Mouse (Mus musculus) CH12.LX (cell line): Measurements from ENCODE around the gene Dynll1. TPM values are rescaled to one million over a fixed set of nuclear protein-coding genes. Genes with fewer than 3 reads are reported as not detected.

Source experiments
- DNase-seq: peaks from one replicate; pipeline ENCODE4 v3.0.0-alpha.2; 2013; ENCODE audit errors: extremely low read depth
- H3K27ac ChIP-seq: 2 replicates; pipeline ENCODE4 v1.5.1; 2012; ENCODE audit warnings: low read depth, mild to moderate bottlenecking, control low read depth, moderate library complexity; ENCODE audit not compliant: insufficient read depth
- H3K27me3 ChIP-seq: replicated peaks from 2 replicates; pipeline ENCODE3; 2012; ENCODE audit warnings: inconsistent platforms
- H3K36me3 ChIP-seq, 2 experiments: replicated peaks in 1 of 2; 2 replicates each; pipeline versions ENCODE3 to v1.6.1; 2012; ENCODE audit warnings: inconsistent platforms in 1 of 2, low read length in 1 of 2, mild to moderate bottlenecking in 1 of 2, mixed read lengths in 1 of 2, moderate library complexity in 1 of 2; ENCODE audit not compliant: control insufficient read depth in 1 of 2, insufficient read depth in 1 of 2
- H3K4me1 ChIP-seq, 2 experiments: 2 replicates each; pipeline ENCODE4 v1.6.1; 2012; ENCODE audit warnings: inconsistent platforms in 1 of 2, moderate library complexity in 1 of 2; ENCODE audit not compliant: insufficient read depth in 2 of 2, control insufficient read depth in 1 of 2
- H3K4me2 ChIP-seq: 2 replicates; pipeline ENCODE4 v1.6.1; 2012; ENCODE audit warnings: low read depth, mild to moderate bottlenecking, control low read depth; ENCODE audit not compliant: poor library complexity, insufficient read depth, severe bottlenecking
- H3K4me3 ChIP-seq, 3 experiments: fragments of 150-350 bp in 1 of 3; sonication (generic) in 1 of 3; replicated peaks in 1 of 3; 2 replicates each; pipeline versions ENCODE3 to v1.5.1; 2011 to 2012; ENCODE audit warnings: low read depth in 2 of 3, low read length in 2 of 3, mild to moderate bottlenecking in 2 of 3, moderate library complexity in 2 of 3, control low read depth in 1 of 3, improper control_type of control experiment in 1 of 3, inconsistent platforms in 1 of 3, mixed read lengths in 1 of 3; ENCODE audit not compliant: poor library complexity in 1 of 3
- H3K79me2 ChIP-seq: replicated peaks from 2 replicates; pipeline ENCODE4 v1.6.1; 2012; ENCODE audit warnings: mild to moderate bottlenecking, moderate library complexity; ENCODE audit not compliant: control insufficient read depth, poor library complexity, insufficient read depth, severe bottlenecking; ENCODE audit errors: extremely low read depth
- H3K9ac ChIP-seq: 2 replicates; pipeline ENCODE4 v1.6.1; 2012; ENCODE audit warnings: low read depth, mild to moderate bottlenecking, control low read depth, moderate library complexity; ENCODE audit not compliant: insufficient read depth
- H3K9me3 ChIP-seq: replicated peaks from 2 replicates; pipeline ENCODE3; 2012; ENCODE audit warnings: low read length, inconsistent platforms, mixed read lengths
- CHD1 ChIP-seq: IDR thresholded peaks from 2 replicates; pipeline ENCODE4 v1.6.1; 2012; ENCODE audit warnings: low read depth, low read length, improper control_type of control experiment, inconsistent platforms
- CHD2 ChIP-seq: IDR thresholded peaks from 2 replicates; pipeline ENCODE4 v1.6.1; 2011; ENCODE audit warnings: low read length, improper control_type of control experiment
- CTCF ChIP-seq, 2 experiments: IDR thresholded peaks in 1 of 2; conservative IDR thresholded peaks in 1 of 2; 2 replicates each; pipeline ENCODE4 v1.5.1; 2011 to 2012; ENCODE audit warnings: low read depth in 2 of 2, low read length in 2 of 2, improper control_type of control experiment in 1 of 2, inconsistent platforms in 1 of 2, mild to moderate bottlenecking in 1 of 2, moderate library complexity in 1 of 2
- E2F4 ChIP-seq: IDR thresholded peaks from 2 replicates; pipeline ENCODE4 v1.6.1; 2011; ENCODE audit warnings: low read depth, low read length, improper control_type of control experiment; ENCODE audit not compliant: insufficient replicate concordance
- ELF1 ChIP-seq: IDR thresholded peaks from 2 replicates; pipeline ENCODE4 v1.6.1; 2014; ENCODE audit warnings: low read depth, mild to moderate bottlenecking, inconsistent platforms, low read length, improper control_type of control experiment
- EP300 ChIP-seq: IDR thresholded peaks from 2 replicates; pipeline ENCODE4 v1.6.1; 2011; ENCODE audit warnings: low read length, improper control_type of control experiment
- IRF4 ChIP-seq: IDR thresholded peaks from 2 replicates; pipeline ENCODE4 v1.6.1; 2014; ENCODE audit warnings: low read depth, mild to moderate bottlenecking, inconsistent platforms, low read length, improper control_type of control experiment
- JUN ChIP-seq: IDR thresholded peaks from 2 replicates; pipeline ENCODE4 v1.6.1; 2011; ENCODE audit warnings: low read depth, mild to moderate bottlenecking, low read length, improper control_type of control experiment, moderate library complexity; ENCODE audit not compliant: insufficient read depth
- JUND ChIP-seq: conservative IDR thresholded peaks from 2 replicates; pipeline ENCODE4 v1.6.1; 2011; ENCODE audit warnings: low read depth, low read length, improper control_type of control experiment
- KAT2A ChIP-seq: IDR thresholded peaks from 2 replicates; pipeline ENCODE4 v1.6.1; 2012; ENCODE audit warnings: low read length, improper control_type of control experiment, inconsistent platforms; ENCODE audit not compliant: insufficient replicate concordance
- MAFK ChIP-seq: IDR thresholded peaks from 2 replicates; pipeline ENCODE4 v1.6.1; 2011; ENCODE audit warnings: low read length, improper control_type of control experiment; ENCODE audit not compliant: insufficient replicate concordance
- MEF2A ChIP-seq: IDR thresholded peaks from 2 replicates; pipeline ENCODE4 v1.6.1; 2014; ENCODE audit warnings: low read depth, mild to moderate bottlenecking, inconsistent platforms, low read length, improper control_type of control experiment, borderline replicate concordance
- PAX5 ChIP-seq: IDR thresholded peaks from 2 replicates; pipeline ENCODE4 v1.6.1; 2012; ENCODE audit warnings: low read length, inconsistent platforms, mixed read lengths
- RAD21 ChIP-seq: IDR thresholded peaks from 2 replicates; pipeline ENCODE4 v1.6.1; 2011; ENCODE audit warnings: low read depth, mild to moderate bottlenecking, low read length, improper control_type of control experiment, moderate library complexity
- RCOR1 ChIP-seq: conservative IDR thresholded peaks from 2 replicates; pipeline ENCODE4 v1.6.1; 2012; ENCODE audit warnings: low read depth, mild to moderate bottlenecking, inconsistent platforms, low read length, improper control_type of control experiment
- SMC3 ChIP-seq: IDR thresholded peaks from 2 replicates; pipeline ENCODE4 v1.6.1; 2011; ENCODE audit warnings: low read depth, low read length, improper control_type of control experiment
- TCF12 ChIP-seq: IDR thresholded peaks from 2 replicates; pipeline ENCODE4 v1.6.1; 2014; ENCODE audit warnings: low read depth, mild to moderate bottlenecking, inconsistent platforms, low read length, improper control_type of control experiment
- USF2 ChIP-seq: conservative IDR thresholded peaks from 2 replicates; pipeline ENCODE4 v1.6.1; 2011; ENCODE audit warnings: low read depth, low read length, improper control_type of control experiment
- ZC3H11A ChIP-seq: IDR thresholded peaks from 2 replicates; pipeline ENCODE4 v1.6.1; 2012; ENCODE audit warnings: low read depth, mild to moderate bottlenecking, inconsistent platforms, low read length, improper control_type of control experiment
- ZKSCAN1 ChIP-seq: IDR thresholded peaks from 2 replicates; pipeline ENCODE4 v1.6.1; 2012; ENCODE audit warnings: low read depth, inconsistent platforms, low read length, improper control_type of control experiment, borderline replicate concordance
- ZMIZ1 ChIP-seq: IDR thresholded peaks from 2 replicates; pipeline ENCODE4 v1.6.1; 2012; ENCODE audit warnings: low read depth, mild to moderate bottlenecking, inconsistent platforms, low read length, improper control_type of control experiment
- dilution Hi-C: fragments of 300-500 bp; cut with MboI; formaldehyde crosslinking; loops from 2 replicates; pipeline ENCODE4 v1.14.3; 2020; ENCODE audit warnings: low sequenced_read_pairs; ENCODE audit not compliant: extremely low pct_unique_long_range_greater_than_20kb, extremely low pct_ligation_motif_present
- in situ Hi-C: fragments of 300-500 bp; cut with MboI; formaldehyde crosslinking; loops from 3 replicates; pipeline ENCODE4 v1.14.3; 2019; ENCODE audit warnings: low sequenced_read_pairs, low pct_ligation_motif_present, low pct_unique_long_range_greater_than_20kb, mixed read lengths
- polyA plus RNA-seq: library from polyadenylated mRNA; unstranded; fragments of >175 nt; gene quantifications from 2 replicates; pipeline ENCODE4 v1.2.1, GENCODE M21; 2012; ENCODE audit warnings: low read depth; ENCODE audit not compliant: insufficient read length
- total RNA-seq, 2 experiments: library from RNA; depleted of rRNA; stranded (reverse); fragments of 300-350 nt in 1 of 2; fragments of >200 nt in 1 of 2; gene quantifications; 2 replicates each; pipeline ENCODE4 v1.2.3; 2012 to 2014

Gene Dynll1
- total and polyA plus RNA-seq, 3 experiments, result 312 to 646 (median 456) TPM

DNA sequence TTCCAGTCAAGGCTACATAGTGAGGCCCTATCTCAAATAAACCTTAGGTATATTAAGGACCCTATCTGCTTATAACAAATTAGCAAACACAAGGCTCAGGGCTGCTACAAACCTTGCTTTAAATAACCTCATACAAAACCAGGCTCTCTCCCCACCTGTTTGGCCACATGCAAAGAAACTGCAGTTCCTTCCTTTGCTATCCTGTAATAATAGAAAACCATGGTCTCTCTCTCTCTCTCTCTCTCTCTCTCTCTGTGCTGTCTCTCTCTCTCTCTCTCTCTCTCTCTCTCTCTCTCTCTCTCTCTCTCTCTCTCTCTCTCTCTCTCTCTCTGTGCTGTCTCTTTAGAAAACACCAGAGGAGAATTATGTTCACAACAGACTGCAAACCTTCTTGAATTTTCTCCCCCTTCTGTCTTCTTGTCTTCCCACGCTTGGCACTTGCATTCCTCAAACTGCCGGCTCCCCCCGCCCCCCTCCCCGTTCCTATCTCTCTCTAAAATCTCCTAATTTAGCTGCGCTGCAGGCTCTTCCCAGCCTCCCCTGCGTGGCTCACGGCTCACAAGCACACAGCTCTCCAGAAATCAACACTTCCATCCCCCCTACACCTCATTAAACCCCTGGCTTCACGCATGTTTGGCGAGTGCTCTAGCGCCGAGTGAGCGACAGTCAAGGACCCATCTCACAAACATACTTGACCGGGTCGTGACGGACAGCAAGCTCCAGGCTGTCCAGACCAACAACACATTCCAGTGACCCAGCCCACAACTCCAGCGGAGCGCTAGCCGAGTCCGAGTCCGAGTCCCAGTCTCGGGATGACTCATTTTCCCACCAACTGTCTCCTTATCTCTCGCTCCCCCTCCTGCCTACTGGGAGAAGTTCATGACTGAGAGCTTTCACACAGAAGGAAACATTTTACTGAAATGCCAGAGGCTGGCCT is 18.5 kb upstream of the Dynll1 start:
- peak in 1 of 2 experiments; percentile 57; a peak in 2 of 4 replicates for TF ChIP-seq CTCF (conservative IDR thresholded peaks at IDR 0.05 in 1 of 2, IDR thresholded peaks at IDR 0.05 in 1 of 2; ENCODE audit: low read depth in 2 of 2, low read length in 2 of 2)
- peak; percentile 34 for TF ChIP-seq SMC3
- TF ChIP-seq RAD21, result peak; percentile 44
- TF ChIP-seq IRF4, result peak; percentile 95
- peak; percentile 54; the same call in 1 of the 2 replicates for TF ChIP-seq JUN
- TF ChIP-seq JUND, result peak; percentile 84
- TF ChIP-seq ZKSCAN1, result no peak
- TF ChIP-seq RCOR1, result no peak
- TF ChIP-seq, all 38 proteins: peak for 6
- no peaks in the 10 kb centered on the region for H3K9me3 ChIP-seq
- H3K27ac ChIP-seq, result no peak overlapping the region
- no peaks in the 10 kb centered on the region for H3K27me3 ChIP-seq
- peak overlapping the region; percentile 76 for H3K4me2 ChIP-seq
- H3K9ac ChIP-seq, result peak overlapping the region; percentile 1; the same call in 1 of the 2 replicates
- H3K4me3 ChIP-seq, result peak overlapping the region; percentile 17 to 34 (median 26)
- no peaks in the 10 kb centered on the region for H3K36me3 ChIP-seq
- H3K79me2 ChIP-seq, result no peaks in the 10 kb centered on the region
- DNase-seq, result peak; percentile 54
- peaks cover 2 to 25% of the 10 kb centered on the region in 2 experiments; a peak in 2 of 4 replicates for H3K4me1 ChIP-seq
- dilution Hi-C loops (no loop called here), in situ Hi-C loops (no loop called here)

DNA sequence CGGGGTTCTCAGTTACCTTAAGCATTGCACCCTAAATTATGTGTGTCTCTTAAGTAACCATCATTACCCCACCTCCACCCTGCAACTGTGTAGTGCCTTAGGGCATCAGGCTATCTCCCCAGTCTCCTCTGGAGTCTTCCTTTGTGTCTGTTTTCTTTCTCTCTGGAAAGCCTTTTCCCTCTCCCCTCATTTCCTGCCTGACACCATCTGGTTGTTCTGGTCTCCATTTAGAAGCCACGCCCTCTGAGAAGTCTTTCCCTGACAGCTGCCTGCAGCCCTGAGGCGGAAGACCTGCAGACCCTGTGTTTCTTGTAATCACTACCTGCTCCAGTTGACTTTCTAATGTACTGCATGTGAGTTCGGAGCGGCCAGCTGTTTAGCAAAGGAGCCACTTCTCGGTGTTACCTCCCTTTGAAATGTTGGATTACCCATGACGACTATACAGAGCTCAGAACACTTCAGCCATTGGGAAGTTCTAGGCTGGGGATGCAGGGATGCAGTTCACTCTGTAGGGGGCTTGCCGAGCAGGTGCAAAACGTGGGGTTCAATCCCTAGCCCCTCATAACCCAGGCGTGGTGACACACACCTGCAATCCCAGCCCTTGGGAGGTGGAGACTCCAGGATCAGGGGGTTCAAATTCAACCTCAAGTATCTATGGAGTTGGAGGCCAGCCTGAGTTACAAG is 17.0 kb upstream of the Dynll1 start:
- Histone ChIP-seq H3K27me3 (no peaks in the 10 kb centered on the region), H3K4me2 (no peak overlapping the region), H3K36me3 (no peaks in the 10 kb centered on the region), H3K4me1 (peaks cover 2 to 25% of the 10 kb centered on the region in 2 experiments; a peak in 3 of 4 replicates), H3K4me3 (no peak overlapping the region), H3K9me3 (no peaks in the 10 kb centered on the region), H3K9ac (no peak overlapping the region), H3K27ac (no peak overlapping the region), H3K79me2 (no peaks in the 10 kb centered on the region)
- in situ Hi-C loops, result no loop called here
- no peak for DNase-seq
- TF ChIP-seq E2F4 (no peak), KAT2A (no peak), RAD21 (no peak), USF2 (no peak), CTCF (conservative IDR thresholded peaks at IDR 0.05 in 1 of 2, IDR thresholded peaks at IDR 0.05 in 1 of 2; ENCODE audit: low read depth in 2 of 2, low read length in 2 of 2) (no peak), EP300 (no peak), PAX5 (no peak), TCF12 (no peak), MEF2A (no peak), ZC3H11A (no peak), ELF1 (no peak), ZMIZ1 (no peak), MAFK (no peak), IRF4 (no peak), CHD2 (no peak), CHD1 (no peak)
- dilution Hi-C loops, result no loop called here
